Mouse (Mus musculus): ENCODE data around the gene Spns3.

The Spns3 gene

GRCm38 (mm10) chr11:72487171-72487570, 63.1 kb downstream of the Spns3 start:
- no peak for DNase-seq (ENCODE audit: extremely low read depth, insufficient read length, low spot score)

DNA sequence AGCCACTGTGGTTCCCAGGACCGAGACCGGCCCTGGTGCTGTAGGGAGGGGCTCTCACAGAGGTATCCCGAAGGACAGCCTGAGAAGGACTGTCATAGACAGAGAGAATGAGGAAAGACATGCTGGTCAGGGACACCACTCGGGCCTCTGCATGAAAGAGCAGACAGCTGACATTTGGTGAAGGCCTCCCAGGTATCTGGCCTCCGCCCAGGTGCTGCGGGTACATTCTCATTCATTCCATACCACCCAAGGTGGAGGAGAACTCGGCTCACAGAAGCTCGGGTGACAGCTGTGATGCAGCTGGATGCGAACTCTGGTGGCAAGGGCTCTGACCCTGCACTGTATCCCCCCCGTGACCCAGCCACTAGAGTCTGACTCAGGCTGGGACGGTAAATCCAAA, 64.3 kb downstream of the Spns3 start:
- no peak for DNase-seq (ENCODE audit: extremely low read depth, insufficient read length, low spot score)

- DNase-seq (ENCODE audit: extremely low read depth, insufficient read length, low spot score): no peak
These were observed 65.1 kb downstream of the Spns3 start for GRCm38 (mm10) chr11:72485157-72485556.

GRCm38 (mm10) chr11:72484549-72484948, 65.8 kb downstream of the Spns3 start:
- DNase-seq (ENCODE audit: extremely low read depth, insufficient read length, low spot score): no peak

DNA sequence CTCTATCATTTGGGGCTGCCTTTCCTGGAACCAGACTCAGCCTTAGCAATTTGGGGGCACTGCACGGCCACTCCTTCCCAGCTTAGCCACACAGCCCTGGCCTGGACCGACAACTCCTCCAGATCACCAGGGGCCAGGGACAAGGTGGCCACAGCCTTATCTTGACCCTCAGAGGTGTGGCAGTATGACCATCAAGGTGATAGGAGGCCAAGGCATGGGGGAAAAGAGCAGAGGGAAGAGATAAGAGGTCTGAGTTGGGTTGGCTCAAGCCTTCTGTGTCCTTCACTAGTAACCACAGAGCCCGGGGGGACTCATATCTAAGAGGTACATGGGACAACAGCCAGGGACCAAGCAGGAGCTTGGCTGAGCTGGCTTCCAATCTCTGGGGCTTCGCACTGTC, 68.4 kb downstream of the Spns3 start:
- no peak for DNase-seq (ENCODE audit: extremely low read depth, insufficient read length, low spot score)

GRCm38 (mm10) chr11:72481313-72481712, 69.0 kb downstream of the Spns3 start:
- DNase-seq (ENCODE audit: extremely low read depth, insufficient read length, low spot score): no peak

DNA sequence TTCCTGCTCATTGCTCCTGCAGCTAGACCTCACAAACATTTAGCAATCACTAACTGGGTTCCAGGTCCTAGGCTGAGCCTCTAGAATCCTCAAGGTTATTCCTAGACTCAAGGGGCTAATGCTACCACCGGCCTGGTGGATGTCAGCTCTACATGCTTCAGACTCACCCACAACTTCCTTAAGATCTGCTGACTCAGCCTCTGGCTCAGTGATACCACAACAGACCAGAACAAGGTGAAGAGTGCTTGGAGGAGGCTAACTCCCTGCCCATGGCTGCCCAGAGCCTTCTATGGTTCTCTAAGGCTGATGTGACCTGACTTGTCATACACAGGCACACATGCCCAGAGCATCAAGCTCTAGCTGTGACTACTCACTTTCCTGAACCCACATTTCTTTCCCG, 70.8 kb downstream of the Spns3 start:
- no peak for DNase-seq (ENCODE audit: extremely low read depth, insufficient read length, low spot score)

DNA sequence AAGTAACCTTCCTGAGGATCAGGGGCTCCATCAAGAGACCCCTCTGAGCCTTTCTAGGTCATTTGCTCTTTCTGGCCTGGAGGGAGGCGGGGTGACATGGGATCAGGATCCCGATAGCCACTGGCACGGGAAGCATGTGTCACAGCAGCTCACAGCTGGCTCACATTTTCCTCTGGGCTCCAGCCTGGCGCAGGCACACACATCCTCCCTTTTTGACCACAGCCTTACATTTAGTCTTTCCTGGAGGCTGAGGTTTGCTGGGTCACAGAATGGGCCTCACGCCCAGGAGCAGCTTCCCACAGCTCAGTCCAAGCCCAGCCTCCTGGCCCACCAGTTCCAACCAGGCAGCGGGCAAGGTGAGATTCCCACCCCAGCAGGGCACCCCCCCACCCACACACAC, 72.1 kb downstream of the Spns3 start:
- DNase-seq (ENCODE audit: extremely low read depth, insufficient read length, low spot score): peak; percentile 84

- DNase-seq (ENCODE audit: extremely low read depth, insufficient read length, low spot score): no peak
These were observed 72.7 kb downstream of the Spns3 start for GRCm38 (mm10) chr11:72477653-72478052.

DNA sequence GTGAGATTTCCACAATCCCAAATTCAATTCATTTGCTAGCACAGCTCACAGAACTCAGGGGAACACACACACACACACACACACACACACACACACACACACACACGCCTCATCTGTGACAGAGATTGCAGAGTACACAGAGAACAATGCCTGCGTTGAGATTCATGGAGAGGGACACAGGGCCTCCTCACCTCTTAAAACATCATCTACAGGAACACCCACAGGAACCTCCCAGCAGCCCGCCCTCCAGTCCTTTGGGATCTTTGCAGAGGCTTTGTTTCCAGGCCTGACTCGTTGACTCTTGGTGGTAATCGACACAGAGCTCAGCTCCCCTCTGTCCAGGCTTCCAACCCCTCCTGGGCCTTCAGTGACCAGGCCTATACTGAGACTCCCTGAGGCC, 73.1 kb downstream of the Spns3 start:
- no peak for DNase-seq (ENCODE audit: extremely low read depth, insufficient read length, low spot score)

GRCm38 (mm10) chr11:72476074-72476625, 74.2 kb downstream of the Spns3 start:
- no peak for DNase-seq (ENCODE audit: extremely low read depth, insufficient read length, low spot score)

GRCm38 (mm10) chr11:72475408-72475807, 74.9 kb downstream of the Spns3 start:
- no peak for DNase-seq (ENCODE audit: extremely low read depth, insufficient read length, low spot score)

- no peak for DNase-seq (ENCODE audit: extremely low read depth, insufficient read length, low spot score)
These were observed 75.4 kb downstream of the Spns3 start for GRCm38 (mm10) chr11:72474926-72475325.

DNA sequence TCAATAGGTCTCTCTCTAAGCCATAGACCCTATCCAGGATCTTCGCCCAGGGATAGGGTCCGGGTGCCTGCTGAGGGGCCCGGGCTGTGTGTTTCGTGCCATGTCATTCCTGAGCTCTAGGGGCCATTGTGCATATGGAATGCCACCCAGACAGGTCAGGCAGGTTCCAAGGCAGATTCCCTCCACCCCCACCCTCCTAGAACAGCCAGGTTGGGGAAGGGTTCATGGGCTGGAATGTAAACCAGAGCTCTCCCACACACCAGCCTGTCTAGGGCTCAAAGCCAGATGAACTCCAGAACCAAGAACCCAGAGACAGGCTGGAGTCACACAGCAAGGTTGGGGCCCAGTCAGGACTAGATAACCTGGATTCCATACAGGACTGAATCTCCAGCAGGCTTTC, 76.8 kb downstream of the Spns3 start:
- no peak for DNase-seq (ENCODE audit: extremely low read depth, insufficient read length, low spot score)

GRCm38 (mm10) chr11:72471381-72471780, 78.9 kb downstream of the Spns3 start:
- DNase-seq (ENCODE audit: extremely low read depth, insufficient read length, low spot score): no peak

DNA sequence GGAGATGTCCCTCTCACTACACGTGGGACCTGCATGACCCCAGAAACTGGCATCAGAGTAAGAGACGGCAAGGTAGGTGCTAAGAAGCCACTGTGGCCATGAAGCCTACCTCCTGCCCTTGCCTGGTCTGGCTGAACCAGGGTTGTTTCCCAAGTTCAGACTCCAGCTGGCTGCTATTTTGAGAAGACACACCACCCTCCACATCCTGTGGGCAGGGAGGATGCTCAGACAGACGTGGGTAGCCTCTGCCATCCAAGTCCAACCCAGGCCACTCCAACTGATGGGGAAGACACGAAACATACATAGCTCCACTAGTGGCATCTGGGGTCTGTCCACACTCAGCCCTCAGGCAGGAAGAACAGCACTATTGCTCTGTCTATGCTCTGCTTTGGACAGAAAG, 80.3 kb downstream of the Spns3 start:
- DNase-seq (ENCODE audit: extremely low read depth, insufficient read length, low spot score): no peak

- peak; percentile 45 for DNase-seq (ENCODE audit: extremely low read depth, insufficient read length, low spot score)
These were observed 81.1 kb downstream of the Spns3 start for GRCm38 (mm10) chr11:72469217-72469616.

DNA sequence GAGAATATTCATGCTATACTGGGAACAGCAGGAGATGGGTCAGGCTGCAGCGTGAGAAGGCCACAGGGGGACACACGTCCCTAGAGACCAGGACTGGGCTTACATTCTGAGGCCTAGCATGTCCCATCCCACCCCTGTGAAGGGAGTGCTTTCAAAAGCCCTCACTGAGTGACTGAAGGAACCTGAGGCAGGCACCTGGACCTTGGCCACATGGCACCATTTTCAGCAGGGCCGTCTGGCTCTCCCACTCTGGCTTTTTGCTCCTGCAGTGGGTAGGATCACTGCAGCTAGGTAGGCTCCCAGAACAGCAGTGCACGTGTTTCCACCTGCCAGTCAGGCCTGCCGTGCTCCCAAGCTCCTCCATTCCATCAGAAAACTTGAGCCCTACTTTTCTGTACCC, 81.8 kb downstream of the Spns3 start:
- no peak for DNase-seq (ENCODE audit: extremely low read depth, insufficient read length, low spot score)

DNA sequence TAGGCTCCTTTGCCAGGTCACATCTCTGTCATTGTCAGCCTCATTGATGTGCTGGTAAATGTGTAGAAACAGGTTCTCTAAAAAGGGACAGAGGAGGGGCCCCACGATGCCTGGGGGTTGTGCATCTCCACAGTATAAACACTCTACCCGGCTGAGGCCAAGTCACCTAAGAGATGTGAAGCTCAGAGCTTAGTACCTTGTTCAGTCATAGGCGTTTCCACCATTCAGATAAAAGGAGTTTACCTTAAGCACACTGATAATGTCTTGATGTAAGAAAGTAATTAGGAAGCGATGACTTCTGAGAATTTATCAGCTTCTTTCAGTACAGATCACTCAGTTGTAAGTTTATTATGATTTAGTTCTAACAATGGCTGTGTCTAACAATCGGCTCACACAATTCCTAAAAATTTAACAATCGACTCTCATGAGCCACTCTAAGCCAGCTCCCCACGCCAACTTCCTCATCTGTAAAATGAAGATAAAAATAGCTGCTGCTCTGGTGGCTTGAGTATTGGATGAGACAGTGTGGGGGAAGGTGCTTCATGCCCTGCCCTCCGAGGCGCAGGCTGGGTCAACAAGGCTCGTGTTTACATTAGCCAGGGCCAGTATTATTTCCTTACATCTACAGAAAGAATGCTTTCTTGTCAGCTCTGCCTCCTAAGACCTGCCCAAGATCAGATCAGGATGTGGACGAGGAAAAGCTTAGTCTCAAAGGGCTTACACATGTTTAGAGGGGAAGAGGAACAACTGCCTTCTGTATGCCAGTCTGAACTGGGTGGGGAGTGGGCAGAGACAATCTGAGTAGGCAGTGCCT, 83.4 kb downstream of the Spns3 start:
- no peak for DNase-seq (ENCODE audit: extremely low read depth, insufficient read length, low spot score)

DNA sequence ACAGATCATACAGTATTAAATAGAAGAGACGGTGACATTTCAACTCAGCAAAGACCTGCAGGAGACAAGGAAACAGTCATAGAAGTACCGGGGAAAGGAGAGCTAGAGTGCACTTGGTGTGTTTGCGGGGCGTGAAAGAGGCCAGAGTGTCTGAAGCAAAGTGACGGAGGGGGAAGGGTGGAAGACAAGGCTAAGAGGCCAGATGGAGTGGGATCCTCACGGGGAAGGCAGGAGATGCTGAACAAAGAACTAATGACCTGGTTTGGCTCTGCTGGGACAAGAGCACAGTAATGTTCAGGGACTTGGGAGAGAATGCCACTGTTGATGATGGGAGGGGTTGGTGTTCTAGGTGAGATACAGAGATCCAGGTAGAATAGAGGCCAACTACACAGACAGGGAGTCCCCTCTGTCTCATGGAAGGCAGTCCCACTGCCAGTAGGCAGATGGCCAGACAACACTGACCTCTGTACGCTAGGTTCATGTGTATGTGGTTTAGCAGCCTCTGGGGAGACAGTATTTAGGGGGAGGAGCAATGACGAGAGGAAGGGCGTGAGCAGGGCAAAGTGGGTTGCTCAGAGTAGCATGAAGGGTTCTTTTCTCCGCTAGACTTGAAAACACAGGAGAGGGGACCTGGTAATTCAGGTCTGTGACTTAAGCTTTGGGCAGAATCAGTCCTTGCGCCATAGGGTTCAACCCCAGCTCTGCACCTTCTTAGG, 84.2 kb downstream of the Spns3 start:
- no peak for DNase-seq (ENCODE audit: extremely low read depth, insufficient read length, low spot score)

- DNase-seq (ENCODE audit: extremely low read depth, insufficient read length, low spot score): no peak
These were observed 85.5 kb downstream of the Spns3 start for GRCm38 (mm10) chr11:72464821-72465220.

DNA sequence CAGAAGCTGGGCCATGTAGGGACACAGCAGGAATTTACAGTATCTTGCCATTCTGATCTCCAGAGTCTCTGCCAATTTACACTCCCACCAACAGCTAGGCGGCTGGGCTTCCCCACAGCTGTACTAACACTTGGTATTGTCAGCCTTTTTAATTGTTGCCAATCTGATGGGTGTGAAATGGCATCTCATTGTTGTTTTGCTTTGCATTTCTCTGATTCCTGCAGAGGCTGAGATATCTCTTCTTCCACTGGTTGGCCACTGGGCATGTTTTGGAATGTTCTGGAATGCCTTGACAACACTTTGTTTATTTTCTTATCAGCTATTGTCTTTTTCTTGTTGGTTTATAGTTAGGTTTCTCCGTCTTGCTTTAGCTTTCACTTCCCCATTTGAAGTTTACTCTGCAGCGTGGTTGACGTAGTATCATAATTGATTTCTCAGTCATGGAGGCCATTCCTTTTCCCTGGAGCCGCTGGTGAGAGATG, 88.8 kb downstream of the Spns3 start:
- no peak for DNase-seq (ENCODE audit: extremely low read depth, insufficient read length, low spot score)

All from 3134 (cell line).